Mouse (Mus musculus) liver, adult 2 months (tissue): ENCODE measurements around the gene Bod1l. TPM values are rescaled to one million over a fixed set of nuclear protein-coding genes. Genes with fewer than 3 reads are reported as not detected.

Experiments
- DNase-seq: peaks from one replicate; pipeline ENCODE4 v3.0.0-alpha.2; 2011; ENCODE audit warnings: low read depth, low spot score; ENCODE audit errors: extremely low read depth
- H3K27ac ChIP-seq: fragments of 200-500 bp; replicated peaks from 2 replicates; pipeline ENCODE4 v1.5.1; 2012; ENCODE audit warnings: low read depth, mild to moderate bottlenecking, control low read depth, inconsistent platforms, low read length; ENCODE audit not compliant: insufficient read depth
- H3K27me3 ChIP-seq: fragments of 200-500 bp; 2 replicates; pipeline ENCODE4 v1.6.1; 2012; ENCODE audit warnings: mild to moderate bottlenecking, moderate library complexity, low read length, inconsistent platforms; ENCODE audit not compliant: control insufficient read depth, insufficient read depth
- H3K36me3 ChIP-seq: fragments of 200-500 bp; 2 replicates; pipeline ENCODE4 v1.6.1; 2012; ENCODE audit warnings: low read length, inconsistent platforms; ENCODE audit not compliant: control insufficient read depth, insufficient read depth
- H3K4me1 ChIP-seq: fragments of 200-500 bp; 2 replicates; pipeline ENCODE4 v1.6.1; 2011; ENCODE audit warnings: low read length; ENCODE audit not compliant: control insufficient read depth, insufficient read depth
- H3K4me3 ChIP-seq: fragments of 200-500 bp; 2 replicates; pipeline ENCODE4 v1.5.1; 2011; ENCODE audit warnings: low read depth, mild to moderate bottlenecking, control low read depth, low read length, moderate library complexity; ENCODE audit not compliant: insufficient read depth
- H3K79me2 ChIP-seq: fragments of 200-500 bp; 2 replicates; pipeline ENCODE4 v1.6.1; 2012; ENCODE audit warnings: inconsistent platforms, mild to moderate bottlenecking, low read length, moderate library complexity; ENCODE audit not compliant: control insufficient read depth, insufficient read depth
- H3K9ac ChIP-seq: fragments of 200-500 bp; 2 replicates; pipeline ENCODE4 v1.6.1; 2012; ENCODE audit warnings: low read depth, mild to moderate bottlenecking, control low read depth, inconsistent platforms, low read length
- CTCF ChIP-seq: fragments of 200-500 bp; IDR thresholded peaks from 2 replicates; pipeline ENCODE4 v1.5.1; 2011; ENCODE audit warnings: low read depth, low read length, control low read depth
- POLR2A ChIP-seq: fragments of 200-500 bp; IDR thresholded peaks from 2 replicates; pipeline ENCODE4 v1.6.1; 2011; ENCODE audit warnings: low read length, control low read depth; ENCODE audit not compliant: insufficient read depth; ENCODE audit errors: extremely low read depth
- WGBS: fragments of 180-500 bp; shearing (Covaris S2); methylation state at CpG from one replicate; pipeline ENCODE4 v1.1.7; 2018; 5-methylcytosine and 5-hydroxymethylcytosine counted together
- polyA plus RNA-seq: library from polyadenylated mRNA; depleted of rRNA; stranded (reverse); fragments of >200 nt; gene quantifications from 2 replicates; pipeline ENCODE4 v1.2.3, GENCODE M21; 2012
- total RNA-seq: library from RNA; depleted of rRNA; stranded (reverse); fragments of >200 nt; gene quantifications from 2 replicates; pipeline ENCODE4 v1.2.3, GENCODE M21; 2014

Bod1l gene
- total and polyA plus RNA-seq, 2 experiments: 1.5 to 9.3 TPM

- WGBS: 85% methylated on average over 6 of the region's 6 CpGs
- Histone ChIP-seq H3K36me3 (peaks cover 43% of the 10 kb centered on the region), H3K4me3 (no peak overlapping the region), H3K9ac (no peak overlapping the region), H3K79me2 (no peaks in the 10 kb centered on the region), H3K27me3 (no peaks in the 10 kb centered on the region), H3K27ac (no peak overlapping the region), H3K4me1 (no peaks in the 10 kb centered on the region)
- no peak for DNase-seq
- TF ChIP-seq CTCF (no peak), POLR2A (no peak)
Measured at GRCm38 (mm10) chr5:41812516-41812915, 31.6 kb downstream of the Bod1l start.

- Histone ChIP-seq H3K4me1 (no peaks in the 10 kb centered on the region; the same call in 1 of the 2 replicates), H3K27me3 (no peaks in the 10 kb centered on the region), H3K79me2 (no peaks in the 10 kb centered on the region), H3K4me3 (no peak overlapping the region), H3K9ac (no peak overlapping the region), H3K36me3 (peaks cover 50% of the 10 kb centered on the region), H3K27ac (no peak overlapping the region)
- WGBS: 81% methylated on average over 3 of the region's 3 CpGs
- TF ChIP-seq POLR2A: no peak
- TF ChIP-seq CTCF: no peak
- no peak for DNase-seq
Measured at GRCm38 (mm10) chr5:41811279-41811678, 32.8 kb downstream of the Bod1l start.

GRCm38 (mm10) chr5:41807383-41807782, 36.7 kb downstream of the Bod1l start:
- H3K9ac ChIP-seq: no peak overlapping the region
- DNase-seq: no peak
- no peaks in the 10 kb centered on the region for H3K27me3 ChIP-seq
- TF ChIP-seq CTCF (no peak), POLR2A (no peak)
- no peak overlapping the region for H3K27ac ChIP-seq
- no peaks in the 10 kb centered on the region; the same call in 1 of the 2 replicates for H3K4me1 ChIP-seq
- H3K4me3 ChIP-seq: no peak overlapping the region
- 81% methylated on average over 2 of the region's 2 CpGs for WGBS
- H3K36me3 ChIP-seq: peaks cover 60% of the 10 kb centered on the region
- no peaks in the 10 kb centered on the region for H3K79me2 ChIP-seq

- Histone ChIP-seq H3K79me2 (no peaks in the 10 kb centered on the region), H3K27ac (no peak overlapping the region), H3K4me1 (no peaks in the 10 kb centered on the region; the same call in 1 of the 2 replicates), H3K4me3 (no peak overlapping the region), H3K36me3 (peaks cover 50% of the 10 kb centered on the region), H3K9ac (no peak overlapping the region), H3K27me3 (no peaks in the 10 kb centered on the region)
- 78% methylated on average over 5 of the region's 5 CpGs for WGBS
- DNase-seq: no peak
- no peak for TF ChIP-seq CTCF
- no peak for TF ChIP-seq POLR2A
Measured at GRCm38 (mm10) chr5:41806176-41806575, 37.9 kb downstream of the Bod1l start.

GRCm38 (mm10) chr5:41805085-41805484, 39.0 kb downstream of the Bod1l start:
- no peaks in the 10 kb centered on the region for H3K79me2 ChIP-seq

GRCm38 (mm10) chr5:41804643-41805042, 39.5 kb downstream of the Bod1l start:
- 87% methylated on average over 2 of the region's 2 CpGs for WGBS
- H3K79me2 ChIP-seq: no peaks in the 10 kb centered on the region
- no peaks in the 10 kb centered on the region for H3K27me3 ChIP-seq
- H3K4me1 ChIP-seq: no peaks in the 10 kb centered on the region; the same call in 1 of the 2 replicates
- no peak overlapping the region for H3K27ac ChIP-seq
- no peak for DNase-seq
- no peak for TF ChIP-seq CTCF
- TF ChIP-seq POLR2A: no peak
- H3K9ac ChIP-seq: no peak overlapping the region
- H3K36me3 ChIP-seq: peaks cover 51% of the 10 kb centered on the region
- H3K4me3 ChIP-seq: no peak overlapping the region

More at GRCm38 (mm10) chr5:41805085-41805484, 39.0 kb downstream of the Bod1l start:
- no peak for DNase-seq
- Histone ChIP-seq H3K27ac (no peak overlapping the region), H3K9ac (no peak overlapping the region), H3K4me1 (no peaks in the 10 kb centered on the region; the same call in 1 of the 2 replicates), H3K4me3 (no peak overlapping the region), H3K36me3 (peaks cover 53% of the 10 kb centered on the region), H3K27me3 (no peaks in the 10 kb centered on the region)
- TF ChIP-seq POLR2A (no peak), CTCF (no peak)
- 97% methylated on average over 2 of the region's 2 CpGs for WGBS
